Comparison of ENCODE assay signal across 17 mouse cellular contexts in the genomic region with DNA sequence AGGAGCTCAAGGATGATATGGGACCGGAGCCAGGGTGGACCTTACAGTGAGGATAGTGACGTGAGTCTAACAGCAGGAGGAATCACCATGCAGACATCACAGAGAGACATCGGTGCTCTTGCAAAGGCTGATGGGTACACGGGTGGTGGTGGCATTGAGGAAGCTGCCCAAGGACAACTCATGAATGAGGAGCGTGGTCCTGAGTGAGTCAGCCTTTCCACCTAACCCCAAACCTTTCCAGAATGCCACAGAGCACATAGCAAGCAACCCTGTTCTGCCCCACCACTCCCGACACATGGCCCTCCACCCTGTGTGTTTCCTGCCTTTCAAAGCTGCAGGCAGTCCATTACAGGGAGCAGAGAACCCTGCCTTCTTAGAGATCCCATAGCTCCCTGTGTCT. TPM values are rescaled to one million over a fixed set of nuclear protein-coding genes. Genes with fewer than 3 reads are reported as not detected.
"Had no signal": no experiment of that assay in that cellular context is flagged by ENCODE, and none has a peak within 500 bp of the region (broad histone marks: within the 10 kb centered on the region; RNA-seq: fewer than 3 reads in every experiment).

No protein-coding gene starts in this region.

- H3K27me3 ChIP-seq: midbrain, embryonic 15.5 days; neural tube, embryonic 12.5 days; stomach, embryonic 15.5 days had no signal

- H3K27ac ChIP-seq: kidney, postnatal 0 days; layer of hippocampus, adult 2 months; limb, embryonic 10.5 days; liver, embryonic 15.5 days; midbrain, embryonic 15.5 days; neural tube, embryonic 12.5 days; stomach, embryonic 15.5 days had no signal

- DNase-seq: kidney, postnatal 4 days; lung, adult 2 months; lung, postnatal 36 days; right cerebral cortex, postnatal 4 days; spleen, adult 18-20 months; thymus, adult 2 months; thymus, postnatal 25 days had no signal

- H3K4me3 ChIP-seq: layer of hippocampus, adult 2 months; limb, embryonic 10.5 days; liver, embryonic 15.5 days; midbrain, embryonic 15.5 days; neural tube, embryonic 12.5 days; stomach, embryonic 15.5 days had no signal

- H3K4me1 ChIP-seq: liver, embryonic 15.5 days; neural tube, embryonic 12.5 days; stomach, embryonic 15.5 days had no signal

RNA-seq across cellular contexts. Expression of a gene that starts 32.1 kb away (rescaled TPM):
- total RNA-seq: megakaryocyte progenitor cell, adult 5-6 weeks; monocyte, adult 5-6 weeks; neutrophil, adult 5-6 weeks had no signal
